Mouse (Mus musculus): ENCODE results near the gene Cluap1. TPM values are rescaled to one million over a fixed set of nuclear protein-coding genes. Genes with fewer than 3 reads are reported as not detected.
"Not testable (repeated sequence)": the region's sequence is repeated elsewhere in the genome, so short reads cannot be mapped to it uniquely, and the experiment has no call there.

Gene Cluap1
- polyA plus RNA-seq, 1 experiment from 2014 or later = 37.7 TPM

DNA sequence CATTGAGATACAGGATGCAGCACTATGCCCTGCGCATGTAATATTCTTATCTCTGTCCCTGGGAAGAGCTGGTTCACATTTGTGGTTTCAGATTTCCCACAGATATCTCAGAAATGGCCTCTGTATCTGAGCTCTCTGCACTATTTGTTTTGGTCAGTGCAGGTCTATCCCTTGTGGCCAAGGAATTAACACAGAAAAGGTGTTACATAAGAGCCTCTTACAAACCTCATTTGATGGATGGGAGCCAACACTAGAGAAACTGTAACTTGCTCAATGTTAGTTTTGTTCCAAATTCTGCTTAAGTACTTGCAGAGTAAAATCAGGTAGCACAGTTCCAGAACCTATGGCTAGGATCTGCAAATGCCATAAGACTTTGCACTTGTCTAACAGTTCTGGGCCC, 25.5 kb downstream of the Cluap1 start:
- ATAC-seq (peak; percentile 26), DNase-seq (ENCODE audit: low read depth, low spot score) (no peak)
- in situ Hi-C loops (cut with MboI; ENCODE audit: low pct_unique_long_range_greater_than_20kb) = no loop called here
- no peak for TF ChIP-seq CTCF (IDR thresholded peaks at IDR 0.05)
- POLR2A ChIA-PET = no interaction called here
- H3K27me3 ChIP-seq = no peaks in the 10 kb centered on the region
- CTCF ChIA-PET = interaction anchor here (0.7 kb wide), 1 partner anchor 25 kb away, joined by 3 read pairs; the partner anchor contains the start of genes 1700037C18Rik and Cluap1

DNA sequence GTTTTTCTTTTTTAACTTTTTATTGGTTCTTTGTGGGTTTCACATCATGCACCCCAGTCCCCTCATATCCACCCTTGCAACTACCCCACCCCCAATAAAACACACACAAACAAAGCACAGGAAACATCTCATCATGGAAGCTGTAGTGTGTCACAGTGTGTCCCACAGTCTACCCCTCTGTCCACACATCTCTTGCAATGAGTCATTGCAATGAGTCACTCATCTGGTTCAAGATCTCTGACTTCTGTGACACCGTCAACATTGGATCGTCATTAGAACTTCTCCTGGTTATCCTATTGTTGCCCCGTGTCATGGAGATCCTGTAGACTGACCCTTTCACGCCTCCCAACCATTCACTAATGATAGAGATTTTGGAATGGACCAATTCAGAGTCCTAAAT, 26.1 kb downstream of the Cluap1 start:
- POLR2A ChIA-PET = no interaction called here
- no peak for DNase-seq (ENCODE audit: low read depth, low spot score)
- ATAC-seq = peak; percentile 8
- in situ Hi-C loops (cut with MboI; ENCODE audit: low pct_unique_long_range_greater_than_20kb) = no loop called here
- H3K27me3 ChIP-seq = no peaks in the 10 kb centered on the region
- TF ChIP-seq CTCF (IDR thresholded peaks at IDR 0.05) = no peak
- CTCF ChIA-PET = interaction anchor here (0.7 to 0.9 kb wide), 2 partner anchors 14 to 26 kb away, joined by 3 read pairs; partner anchors contain the start of genes 1700037C18Rik and Cluap1

DNA sequence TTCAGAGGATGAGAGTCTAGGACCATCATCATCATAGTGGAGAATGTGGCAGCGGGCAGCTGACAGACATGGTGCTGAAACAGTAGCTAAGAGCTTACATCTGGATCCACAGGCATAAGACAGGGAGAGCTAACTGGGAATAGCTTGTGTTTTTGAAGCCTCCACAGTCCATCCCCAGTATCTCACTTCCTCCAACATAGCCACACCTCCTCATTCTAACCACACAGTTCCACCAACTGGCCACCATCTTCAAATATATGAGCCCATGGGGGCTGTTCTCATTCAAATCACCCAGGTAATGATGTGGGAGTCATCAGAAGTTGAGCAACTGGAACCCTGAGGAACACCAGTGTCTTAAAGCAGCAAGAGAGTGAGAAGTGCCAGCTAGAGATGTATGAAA, 42.5 kb downstream of the Cluap1 start:
- CTCF ChIA-PET = no interaction called here

DNA sequence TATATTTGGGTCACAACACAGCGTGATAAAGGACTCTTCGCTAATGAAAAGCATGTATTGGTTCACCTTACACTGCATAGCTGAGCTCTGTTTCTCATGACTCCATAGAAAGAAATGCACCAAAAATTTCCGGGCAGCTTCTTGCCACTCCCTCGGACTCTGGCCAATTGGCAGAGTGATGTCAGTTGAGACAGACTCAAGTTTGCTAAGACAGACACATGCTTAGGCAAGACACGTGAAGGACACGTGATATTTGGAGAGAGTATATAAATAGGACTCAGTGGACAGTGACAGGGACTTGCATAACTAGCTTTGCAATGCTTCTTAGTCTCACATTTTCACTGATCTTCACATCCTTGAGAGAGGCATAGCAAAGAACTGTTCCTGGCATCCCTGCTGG, 47.8 kb downstream of the Cluap1 start:
- DNase-seq (ENCODE audit: low read depth, low spot score) (peak; percentile 69), ATAC-seq (peak; percentile 86)
- H3K27me3 ChIP-seq = no peaks in the 10 kb centered on the region
- no peak for TF ChIP-seq CTCF (IDR thresholded peaks at IDR 0.05)
- ChIA-PET CTCF (no interaction called here), POLR2A (no interaction called here)
- in situ Hi-C loops (cut with MboI; ENCODE audit: low pct_unique_long_range_greater_than_20kb) = no loop called here

More for the DNA sequence above, 42.5 kb downstream of the Cluap1 start:
- TF ChIP-seq CTCF (IDR thresholded peaks at IDR 0.05) = no peak
- no peak for ATAC-seq
- in situ Hi-C loops (cut with MboI; ENCODE audit: low pct_unique_long_range_greater_than_20kb) = no loop called here
- POLR2A ChIA-PET = no interaction called here
- H3K27me3 ChIP-seq = no peaks in the 10 kb centered on the region
- no peak for DNase-seq (ENCODE audit: low read depth, low spot score)

DNA sequence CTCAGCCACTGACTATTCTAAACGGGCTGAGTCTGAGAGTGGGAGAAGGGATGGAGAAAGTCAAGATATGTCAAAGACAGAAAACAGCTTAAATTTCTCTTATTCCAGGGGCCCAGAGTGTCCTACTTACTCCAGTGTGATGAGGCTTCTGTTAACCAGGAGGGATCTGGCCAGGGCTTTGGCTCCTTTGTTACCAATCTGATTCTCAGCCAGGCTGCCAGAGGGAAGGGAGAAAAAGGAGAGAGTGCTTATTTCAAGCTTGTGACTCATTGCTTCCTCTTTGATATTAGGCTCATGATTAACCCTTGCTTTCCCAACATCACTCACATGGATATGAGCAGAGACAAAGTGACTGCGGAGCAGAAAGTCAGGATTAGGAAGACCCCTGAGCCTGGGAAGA, 50.7 kb downstream of the Cluap1 start:
- no peak for ATAC-seq
- POLR2A ChIA-PET = no interaction called here
- no peaks in the 10 kb centered on the region for H3K27me3 ChIP-seq
- no peak for TF ChIP-seq CTCF (IDR thresholded peaks at IDR 0.05)
- in situ Hi-C loops (cut with MboI; ENCODE audit: low pct_unique_long_range_greater_than_20kb) = no loop called here
- DNase-seq (ENCODE audit: low read depth, low spot score) = no peak
- CTCF ChIA-PET = no interaction called here

DNA sequence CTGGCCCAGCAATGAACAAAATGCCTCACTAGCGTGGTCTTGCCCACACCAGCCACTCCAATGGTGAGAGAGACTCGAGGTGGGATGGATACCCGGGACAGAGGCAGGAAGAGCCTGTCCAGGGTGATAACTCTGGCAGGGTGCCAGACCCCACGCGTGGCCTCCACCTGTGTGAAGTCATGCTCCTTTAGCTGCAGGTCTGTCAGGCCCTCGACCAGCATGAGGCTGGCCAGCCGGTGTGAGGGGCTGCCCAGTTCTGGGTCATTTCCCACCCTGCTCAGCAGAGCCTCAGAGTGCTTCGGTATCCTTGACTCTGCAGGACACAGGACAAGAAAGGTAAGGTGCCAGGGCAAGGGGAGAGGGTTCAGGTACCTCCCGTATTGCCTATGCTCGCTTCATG, 56.4 kb downstream of the Cluap1 start:
- POLR2A ChIA-PET = no interaction called here
- TF ChIP-seq CTCF (IDR thresholded peaks at IDR 0.05) = no peak
- ATAC-seq (no peak), DNase-seq (ENCODE audit: low read depth, low spot score) (no peak)
- in situ Hi-C loops (cut with MboI; ENCODE audit: low pct_unique_long_range_greater_than_20kb) = no loop called here
- CTCF ChIA-PET = interaction anchor here (1.5 kb wide), 1 partner anchor 22 kb away, joined by 3 read pairs; no protein-coding TSS in a partner anchor
- H3K27me3 ChIP-seq = no peaks in the 10 kb centered on the region

DNA sequence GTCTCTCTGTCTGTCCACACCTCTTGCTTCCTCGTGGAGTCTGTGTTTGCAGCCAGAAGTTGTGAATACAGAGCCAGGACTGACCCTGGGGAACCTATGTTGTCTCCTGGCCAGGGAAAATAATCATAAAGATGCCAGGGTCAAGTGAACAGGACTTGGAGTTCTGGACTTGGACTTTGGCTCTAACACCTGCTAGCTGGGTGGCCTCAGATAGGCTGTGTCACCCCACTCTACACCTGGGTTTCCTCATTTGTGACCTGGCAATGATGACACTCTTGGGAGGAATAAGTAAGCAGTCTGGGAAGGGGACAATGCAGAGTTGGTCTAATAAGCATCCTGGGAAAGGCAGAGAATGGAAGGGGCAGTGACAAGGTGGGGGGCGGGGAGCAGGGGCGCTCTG, 56.9 kb downstream of the Cluap1 start:
- no peaks in the 10 kb centered on the region for H3K27me3 ChIP-seq
- no peak for TF ChIP-seq CTCF (IDR thresholded peaks at IDR 0.05)
- DNase-seq (ENCODE audit: low read depth, low spot score) (no peak), ATAC-seq (no peak)
- ChIA-PET POLR2A (no interaction called here), CTCF (interaction anchor here (1.5 kb wide), 1 partner anchor 22 kb away, joined by 3 read pairs; no protein-coding TSS in a partner anchor)
- in situ Hi-C loops (cut with MboI; ENCODE audit: low pct_unique_long_range_greater_than_20kb) = no loop called here

DNA sequence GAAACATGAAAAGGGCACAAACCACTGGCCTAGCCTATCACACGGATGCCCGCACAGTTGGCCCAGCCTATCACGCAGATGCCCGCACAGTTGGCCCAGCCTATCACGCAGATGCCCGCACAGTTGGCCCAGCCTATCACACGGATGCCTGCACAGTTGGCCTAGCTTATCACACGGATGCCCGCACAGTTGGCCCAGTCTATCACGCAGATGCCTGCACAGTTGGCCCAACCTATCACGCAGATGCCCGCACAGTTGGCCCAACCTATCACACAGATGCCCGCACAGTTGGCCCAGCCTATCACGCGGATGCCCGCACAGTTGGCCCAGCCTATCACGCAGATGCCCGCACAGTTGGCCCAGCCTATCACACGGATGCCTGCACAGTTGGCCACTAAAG, 65.9 kb downstream of the Cluap1 start:
- POLR2A ChIA-PET; in situ Hi-C loops (cut with MboI; ENCODE audit: low pct_unique_long_range_greater_than_20kb); H3K27me3 ChIP-seq; DNase-seq (ENCODE audit: low read depth, low spot score); CTCF ChIA-PET; ATAC-seq: not testable (repeated sequence)

DNA sequence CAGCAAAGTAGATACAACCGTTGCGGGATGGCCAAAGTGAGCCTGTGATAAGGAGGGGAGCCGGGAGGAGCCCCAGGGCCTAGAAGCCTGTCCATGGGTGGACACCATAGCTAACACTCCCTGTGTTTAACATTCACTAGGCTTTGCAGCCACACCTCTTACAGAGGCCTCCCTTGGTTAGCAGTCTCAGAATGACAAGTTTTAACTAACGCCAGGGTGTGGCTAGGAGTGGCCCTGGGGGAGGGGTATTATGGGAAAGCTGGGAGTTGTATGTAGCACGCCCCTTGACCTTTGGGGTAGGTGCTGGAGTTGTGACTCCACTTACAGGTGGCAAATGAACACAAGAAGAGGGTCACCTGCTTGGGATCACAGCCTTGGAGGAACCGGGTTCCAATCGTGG, 67.1 kb downstream of the Cluap1 start:
- no peaks in the 10 kb centered on the region for H3K27me3 ChIP-seq
- DNase-seq (ENCODE audit: low read depth, low spot score) (no peak), ATAC-seq (no peak)
- in situ Hi-C loops (cut with MboI; ENCODE audit: low pct_unique_long_range_greater_than_20kb) = no loop called here
- POLR2A ChIA-PET = no interaction called here
- no peak for TF ChIP-seq CTCF (IDR thresholded peaks at IDR 0.05)
- CTCF ChIA-PET = interaction anchor here (1.2 kb wide), 1 partner anchor 16 kb away, joined by 3 read pairs; no protein-coding TSS in a partner anchor

DNA sequence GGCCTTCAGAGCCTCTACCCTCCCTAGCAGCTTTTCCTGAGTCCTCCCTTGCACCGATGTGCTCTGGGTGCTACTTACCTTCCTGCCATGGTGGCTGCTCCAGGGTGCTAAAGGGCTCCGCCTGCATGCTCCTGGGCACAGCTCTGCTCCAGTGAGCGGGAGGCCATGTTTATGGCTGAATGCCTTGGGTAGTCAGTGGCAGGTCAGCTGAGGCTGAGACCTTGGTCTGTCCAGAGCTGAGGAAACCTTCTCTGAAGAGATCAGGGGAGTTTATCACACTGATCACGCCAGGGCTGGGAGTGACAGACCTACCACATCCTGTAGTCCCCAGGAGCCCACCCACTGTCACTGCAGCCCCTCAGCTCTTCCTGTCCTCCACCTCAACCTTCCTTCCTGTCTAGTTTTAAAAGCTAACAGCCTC, 67.7 kb downstream of the Cluap1 start, which contains the start of gene Nlrc3:
Gene Nlrc3 (minus strand): TSS at position 382 of the 421 bp plus-strand sequence.
- H3K27me3 ChIP-seq = no peaks in the 10 kb centered on the region
- TF ChIP-seq CTCF (IDR thresholded peaks at IDR 0.05) = no peak
- ATAC-seq = no peak
- CTCF ChIA-PET = interaction anchor here (1.2 kb wide), 1 partner anchor 16 kb away, joined by 3 read pairs; no protein-coding TSS in a partner anchor
- POLR2A ChIA-PET = no interaction called here
- in situ Hi-C loops (cut with MboI; ENCODE audit: low pct_unique_long_range_greater_than_20kb) = no loop called here
- no peak for DNase-seq (ENCODE audit: low read depth, low spot score)

DNA sequence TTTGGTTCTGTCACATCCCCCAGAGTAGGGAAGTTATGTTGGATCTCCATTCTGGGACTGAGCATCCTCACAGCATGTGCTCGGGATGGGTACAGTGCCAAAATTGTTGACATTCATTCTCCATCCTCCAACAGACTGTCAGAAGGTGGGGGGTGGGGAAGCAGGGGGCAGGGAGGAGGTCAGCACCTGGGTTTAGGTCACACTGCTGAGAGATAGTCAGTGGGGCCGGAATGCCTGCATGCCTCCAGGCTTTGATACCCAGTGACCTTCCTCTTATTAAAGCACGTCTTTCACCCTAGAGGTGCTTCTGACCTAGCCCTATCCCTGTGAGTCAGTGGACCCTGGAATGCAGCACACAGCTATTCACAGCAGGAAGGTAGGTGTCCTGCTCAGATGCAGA, 68.1 kb downstream of the Cluap1 start:
- ATAC-seq (peak; percentile 12), DNase-seq (ENCODE audit: low read depth, low spot score) (no peak)
- POLR2A ChIA-PET = no interaction called here
- in situ Hi-C loops (cut with MboI; ENCODE audit: low pct_unique_long_range_greater_than_20kb) = no loop called here
- no peak for TF ChIP-seq CTCF (IDR thresholded peaks at IDR 0.05)
- CTCF ChIA-PET = interaction anchor here (1.0 to 1.2 kb wide), 2 partner anchors 9 to 17 kb away, joined by 3 to 4 read pairs; no protein-coding TSS in a partner anchor
- no peaks in the 10 kb centered on the region for H3K27me3 ChIP-seq

DNA sequence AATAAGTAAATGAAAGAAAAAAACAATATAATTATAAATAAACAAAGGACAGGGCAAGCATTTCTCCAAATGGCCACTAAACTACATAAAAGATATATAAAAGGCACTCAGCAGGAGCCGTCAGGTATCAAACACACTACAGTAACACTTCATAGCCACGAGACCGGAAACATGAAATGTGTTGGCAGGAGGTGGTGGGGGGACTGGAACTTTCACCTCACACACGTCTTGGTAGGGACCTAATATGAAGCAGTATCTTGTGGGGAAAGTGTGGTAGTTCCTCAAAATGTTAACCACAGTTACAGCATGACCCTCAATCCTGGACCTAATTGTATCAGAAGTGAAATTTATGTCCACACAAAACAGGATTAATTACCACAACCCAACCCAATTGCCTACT, 73.6 kb downstream of the Cluap1 start:
- H3K27me3 ChIP-seq = no peaks in the 10 kb centered on the region
- TF ChIP-seq CTCF (IDR thresholded peaks at IDR 0.05) = no peak
- ATAC-seq (no peak), DNase-seq (ENCODE audit: low read depth, low spot score) (no peak)
- in situ Hi-C loops (cut with MboI; ENCODE audit: low pct_unique_long_range_greater_than_20kb) = no loop called here
- ChIA-PET POLR2A (no interaction called here), CTCF (no interaction called here)
